Mouse (Mus musculus): ENCODE data around the gene Car5a. TPM values are rescaled to one million over a fixed set of nuclear protein-coding genes. Genes with fewer than 3 reads are reported as not detected.

Car5a gene
- polyA plus RNA-seq (2014; fragmentation: Nextera tagmentation; extraction: Ambion mirVana): not detected in 2 replicates

DNA sequence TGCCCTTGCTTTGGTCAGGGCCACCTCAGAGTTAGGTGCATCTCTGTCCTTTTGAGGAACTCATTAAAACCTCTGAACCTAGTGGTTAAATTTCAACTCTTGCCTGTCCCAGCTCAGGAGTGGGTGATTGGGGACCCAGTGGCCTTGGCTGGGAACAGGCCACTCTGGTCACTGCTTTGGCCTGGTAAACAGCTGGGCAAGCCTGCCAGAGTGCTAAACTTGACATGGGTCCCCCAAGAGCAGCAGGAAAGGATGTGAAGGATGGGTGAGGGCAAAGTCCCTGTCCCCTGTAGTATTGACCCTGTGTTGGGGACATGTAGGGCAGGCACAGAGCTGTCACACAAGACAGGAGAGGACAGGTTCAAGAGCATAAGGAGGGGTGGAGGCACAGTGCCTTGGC, at the start of gene Car5a:
Car5a (minus strand) TSS at position 74 of the 400 bp plus-strand sequence.
- DNase-seq (ENCODE audit: low spot score) (no peak), ATAC-seq (replicated peaks; ENCODE audit: low FRiP score, low TSS enrichment, low read depth) (no peak)
- Histone ChIP-seq H3K9me3 (ENCODE audit: control insufficient read depth, low read length) (no peaks in the 10 kb centered on the region), H3K4me2 (ENCODE audit: low read length) (no peak within 1 kb of the TSS), H3K27ac (ENCODE audit: low read depth) (no peak within 1 kb of the TSS), H3K9ac (ENCODE audit: low read length) (no peak within 1 kb of the TSS), H3K36me3 (ENCODE audit: control insufficient read depth, insufficient read depth, low read length) (no peaks in the 10 kb centered on the region), H3K4me3 (ENCODE audit: low read depth, low read length) (no peak within 1 kb of the TSS), H3K27me3 (replicated peaks; ENCODE audit: control insufficient read depth, insufficient read depth, low read length) (no peaks in the 10 kb centered on the region), H3K4me1 (replicated peaks; ENCODE audit: control insufficient read depth, insufficient read depth, low read length) (peaks cover 18% of the 10 kb centered on the region)

DNA sequence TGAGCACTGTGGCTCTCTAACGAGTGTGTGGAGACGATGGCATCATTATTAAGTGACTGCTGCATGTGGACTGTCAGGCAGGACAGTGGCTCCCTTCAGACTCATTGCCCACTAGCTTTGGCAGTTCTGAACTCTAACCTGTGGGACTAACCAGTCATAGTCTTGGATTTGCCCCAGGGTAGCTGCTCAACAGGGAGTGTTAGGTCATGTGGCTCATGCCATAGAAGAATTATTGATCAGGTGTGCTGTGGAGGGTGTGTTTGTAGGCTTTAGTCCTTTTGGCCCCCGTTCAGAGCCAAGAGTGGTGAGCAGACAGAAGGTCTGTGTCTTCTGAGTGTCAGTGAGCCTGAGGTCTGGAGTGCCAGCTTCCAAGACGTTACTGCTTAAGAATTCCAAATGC, 48.2 kb upstream of the Car5a start:
- ATAC-seq (replicated peaks; ENCODE audit: low FRiP score, low TSS enrichment, low read depth) (no peak), DNase-seq (ENCODE audit: low spot score) (no peak)
- no peak overlapping the region for H3K4me3 ChIP-seq (ENCODE audit: low read depth, low read length)
- H3K9me3 ChIP-seq (ENCODE audit: control insufficient read depth, low read length): no peaks in the 10 kb centered on the region
- WGBS: 81% methylated on average over 4 of the region's 4 CpGs
- H3K27me3 ChIP-seq (replicated peaks; ENCODE audit: control insufficient read depth, insufficient read depth, low read length): no peaks in the 10 kb centered on the region
- no peak overlapping the region for H3K4me2 ChIP-seq (ENCODE audit: low read length)
- no peak overlapping the region for H3K9ac ChIP-seq (ENCODE audit: low read length)
- no peak overlapping the region for H3K27ac ChIP-seq (ENCODE audit: low read depth)
- H3K36me3 ChIP-seq (ENCODE audit: control insufficient read depth, insufficient read depth, low read length): peaks cover 78% of the 10 kb centered on the region
- no peaks in the 10 kb centered on the region for H3K4me1 ChIP-seq (replicated peaks; ENCODE audit: control insufficient read depth, insufficient read depth, low read length)

DNA sequence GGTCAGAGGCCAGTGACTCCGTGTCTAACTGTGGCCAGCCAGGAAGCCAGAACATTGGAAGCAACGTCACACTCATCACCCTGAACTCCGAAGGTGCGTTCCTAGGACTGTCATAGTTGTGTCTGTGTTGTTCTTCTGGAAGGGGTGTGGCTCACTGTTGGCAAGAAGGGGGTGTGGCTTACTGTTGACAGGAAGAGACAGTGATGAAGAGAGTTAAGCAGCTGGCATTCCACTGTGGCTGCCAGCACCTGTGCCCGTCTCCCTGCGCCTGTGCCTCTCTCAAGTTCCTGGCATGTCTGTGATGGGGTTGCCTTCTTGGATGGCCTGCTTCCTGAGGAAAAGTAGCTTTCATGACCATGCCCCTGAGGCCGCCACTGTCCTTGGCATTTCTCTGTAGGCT, 46.9 kb upstream of the Car5a start:
- no peak overlapping the region for H3K4me2 ChIP-seq (ENCODE audit: low read length)
- no peak for ATAC-seq (replicated peaks; ENCODE audit: low FRiP score, low TSS enrichment, low read depth)
- H3K27me3 ChIP-seq (replicated peaks; ENCODE audit: control insufficient read depth, insufficient read depth, low read length): no peaks in the 10 kb centered on the region
- H3K9ac ChIP-seq (ENCODE audit: low read length): no peak overlapping the region
- no peaks in the 10 kb centered on the region for H3K4me1 ChIP-seq (replicated peaks; ENCODE audit: control insufficient read depth, insufficient read depth, low read length)
- no peak overlapping the region for H3K4me3 ChIP-seq (ENCODE audit: low read depth, low read length)
- no peak for DNase-seq (ENCODE audit: low spot score)
- H3K9me3 ChIP-seq (ENCODE audit: control insufficient read depth, low read length): no peaks in the 10 kb centered on the region
- 88% methylated on average over 7 of the region's 7 CpGs for WGBS
- no peak overlapping the region for H3K27ac ChIP-seq (ENCODE audit: low read depth)
- peaks cover 74% of the 10 kb centered on the region for H3K36me3 ChIP-seq (ENCODE audit: control insufficient read depth, insufficient read depth, low read length)

DNA sequence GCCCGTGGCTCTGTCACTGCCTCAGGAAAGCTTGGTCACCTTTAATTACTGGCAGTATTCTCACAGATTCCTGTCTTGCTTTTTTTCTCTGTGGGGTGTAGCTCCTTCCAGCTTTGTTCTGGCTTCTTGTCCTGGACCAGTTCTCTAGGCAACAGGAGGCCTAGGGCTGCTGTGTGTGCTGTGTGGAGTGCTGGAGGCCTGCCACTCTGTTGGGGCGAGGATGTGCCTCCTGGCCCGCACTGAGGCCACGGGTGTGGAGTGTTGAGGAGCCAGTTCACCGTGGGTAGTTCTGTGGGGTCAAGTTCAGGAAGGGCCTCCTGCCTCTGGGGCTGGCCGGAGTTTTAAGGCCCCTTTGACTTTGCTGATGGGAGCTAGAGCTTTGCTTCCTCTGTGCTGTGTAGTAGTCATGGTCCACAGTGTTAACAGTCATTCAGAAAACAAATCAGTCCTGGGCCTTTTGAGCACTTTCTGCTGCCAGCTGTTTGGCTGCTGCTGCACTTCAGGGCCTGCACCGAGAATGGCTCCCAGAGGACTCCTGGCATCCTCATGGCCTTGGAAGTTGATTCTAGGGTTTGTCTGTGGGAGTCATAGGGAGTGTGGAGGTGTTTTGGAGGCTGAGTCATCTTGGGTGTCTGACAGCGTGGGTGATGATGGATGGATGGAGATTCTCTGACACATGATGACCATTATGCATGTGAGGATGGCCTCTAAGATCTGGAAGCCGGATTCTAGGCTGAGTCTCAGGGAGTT, 46.0 kb upstream of the Car5a start:
- DNase-seq (ENCODE audit: low spot score) (no peak), ATAC-seq (replicated peaks; ENCODE audit: low FRiP score, low TSS enrichment, low read depth) (no peak)
- no peak overlapping the region for H3K27ac ChIP-seq (ENCODE audit: low read depth)
- peaks cover 68% of the 10 kb centered on the region for H3K36me3 ChIP-seq (ENCODE audit: control insufficient read depth, insufficient read depth, low read length)
- H3K4me2 ChIP-seq (ENCODE audit: low read length): no peak overlapping the region
- no peak overlapping the region for H3K9ac ChIP-seq (ENCODE audit: low read length)
- no peaks in the 10 kb centered on the region for H3K9me3 ChIP-seq (ENCODE audit: control insufficient read depth, low read length)
- no peak overlapping the region for H3K4me3 ChIP-seq (ENCODE audit: low read depth, low read length)
- no peaks in the 10 kb centered on the region for H3K4me1 ChIP-seq (replicated peaks; ENCODE audit: control insufficient read depth, insufficient read depth, low read length)
- 85% methylated on average over 9 of the region's 9 CpGs for WGBS
- H3K27me3 ChIP-seq (replicated peaks; ENCODE audit: control insufficient read depth, insufficient read depth, low read length): no peaks in the 10 kb centered on the region

DNA sequence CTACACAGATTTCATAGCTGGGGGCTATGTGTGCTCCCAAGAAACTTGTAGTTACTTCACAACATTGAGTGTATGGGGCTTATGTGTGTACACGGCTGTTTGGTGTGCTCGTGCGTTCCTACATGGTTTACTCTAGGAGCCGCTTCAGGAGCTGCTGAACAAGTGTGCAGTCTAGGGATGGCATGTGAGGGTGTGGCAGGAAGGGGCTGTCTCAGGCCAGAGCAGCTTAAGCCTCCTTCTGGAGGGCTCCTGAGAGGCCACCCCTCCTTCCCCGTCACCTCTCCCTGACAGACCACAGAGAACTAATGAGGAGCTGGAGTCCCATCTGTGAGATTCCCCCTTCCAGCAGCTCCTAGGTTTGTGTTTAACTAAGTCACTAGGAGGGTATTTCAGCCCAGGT, 43.2 kb upstream of the Car5a start:
- 90% methylated on average over 5 of the region's 5 CpGs for WGBS
- ATAC-seq (replicated peaks; ENCODE audit: low FRiP score, low TSS enrichment, low read depth) (no peak), DNase-seq (ENCODE audit: low spot score) (no peak)
- Histone ChIP-seq H3K4me1 (replicated peaks; ENCODE audit: control insufficient read depth, insufficient read depth, low read length) (no peaks in the 10 kb centered on the region), H3K27me3 (replicated peaks; ENCODE audit: control insufficient read depth, insufficient read depth, low read length) (no peaks in the 10 kb centered on the region), H3K27ac (ENCODE audit: low read depth) (no peak overlapping the region), H3K36me3 (ENCODE audit: control insufficient read depth, insufficient read depth, low read length) (peaks cover 72% of the 10 kb centered on the region), H3K9ac (ENCODE audit: low read length) (no peak overlapping the region), H3K4me3 (ENCODE audit: low read depth, low read length) (no peak overlapping the region), H3K4me2 (ENCODE audit: low read length) (no peak overlapping the region), H3K9me3 (ENCODE audit: control insufficient read depth, low read length) (no peaks in the 10 kb centered on the region)

DNA sequence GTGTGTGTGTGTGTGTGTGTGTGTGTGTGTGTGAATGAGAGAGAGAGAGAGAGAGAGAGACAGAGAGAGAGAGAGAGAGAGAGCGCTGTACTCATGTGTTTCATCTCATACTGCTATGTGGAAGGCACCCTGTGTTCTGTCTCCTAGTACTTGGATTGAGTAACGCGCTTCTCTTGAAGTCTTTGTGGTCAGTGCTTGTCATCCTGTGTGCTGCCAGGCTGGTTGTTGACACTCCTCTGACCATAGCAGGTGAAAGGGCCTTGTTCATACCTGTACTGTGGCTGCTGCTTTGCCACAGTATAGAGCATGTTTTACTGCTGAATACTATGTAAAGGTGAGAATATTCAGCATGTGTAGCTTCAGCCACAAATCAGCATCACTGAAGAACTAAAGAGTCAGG, 41.0 kb upstream of the Car5a start:
- peaks cover 69% of the 10 kb centered on the region for H3K36me3 ChIP-seq (ENCODE audit: control insufficient read depth, insufficient read depth, low read length)
- no peak overlapping the region for H3K9ac ChIP-seq (ENCODE audit: low read length)
- H3K9me3 ChIP-seq (ENCODE audit: control insufficient read depth, low read length): no peaks in the 10 kb centered on the region
- no peak overlapping the region for H3K4me2 ChIP-seq (ENCODE audit: low read length)
- no peaks in the 10 kb centered on the region for H3K27me3 ChIP-seq (replicated peaks; ENCODE audit: control insufficient read depth, insufficient read depth, low read length)
- H3K4me3 ChIP-seq (ENCODE audit: low read depth, low read length): no peak overlapping the region
- no peak overlapping the region for H3K27ac ChIP-seq (ENCODE audit: low read depth)
- ATAC-seq (replicated peaks; ENCODE audit: low FRiP score, low TSS enrichment, low read depth): no peak
- WGBS: 97% methylated on average over 3 of the region's 3 CpGs
- no peak for DNase-seq (ENCODE audit: low spot score)
- no peaks in the 10 kb centered on the region for H3K4me1 ChIP-seq (replicated peaks; ENCODE audit: control insufficient read depth, insufficient read depth, low read length)

DNA sequence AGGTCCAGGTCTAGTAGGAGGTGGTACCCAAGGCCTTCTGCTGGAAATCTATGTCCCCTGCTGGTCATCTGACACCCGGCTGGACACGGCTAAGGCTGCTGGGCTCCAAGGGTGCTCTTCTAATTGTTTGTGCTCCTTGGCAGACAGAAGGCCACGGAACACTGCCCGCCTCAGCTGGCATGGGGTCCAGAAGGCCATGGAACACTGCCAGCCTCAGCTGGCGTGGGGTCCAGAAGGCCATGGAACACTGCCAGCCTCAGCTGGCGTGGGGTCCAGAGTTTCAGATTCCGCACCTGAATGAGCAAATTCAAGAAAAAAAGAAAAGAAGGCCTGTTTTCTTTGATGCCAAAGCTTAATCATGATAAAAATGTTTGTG, 36.8 kb upstream of the Car5a start:
- no peak overlapping the region for H3K4me2 ChIP-seq (ENCODE audit: low read length)
- H3K4me1 ChIP-seq (replicated peaks; ENCODE audit: control insufficient read depth, insufficient read depth, low read length): no peaks in the 10 kb centered on the region
- H3K4me3 ChIP-seq (ENCODE audit: low read depth, low read length): no peak overlapping the region
- peaks cover 60% of the 10 kb centered on the region for H3K36me3 ChIP-seq (ENCODE audit: control insufficient read depth, insufficient read depth, low read length)
- 92% methylated on average over 7 of the region's 7 CpGs for WGBS
- H3K9me3 ChIP-seq (ENCODE audit: control insufficient read depth, low read length): no peaks in the 10 kb centered on the region
- no peak for DNase-seq (ENCODE audit: low spot score)
- no peak for ATAC-seq (replicated peaks; ENCODE audit: low FRiP score, low TSS enrichment, low read depth)
- no peak overlapping the region for H3K9ac ChIP-seq (ENCODE audit: low read length)
- no peak overlapping the region for H3K27ac ChIP-seq (ENCODE audit: low read depth)
- H3K27me3 ChIP-seq (replicated peaks; ENCODE audit: control insufficient read depth, insufficient read depth, low read length): no peaks in the 10 kb centered on the region

DNA sequence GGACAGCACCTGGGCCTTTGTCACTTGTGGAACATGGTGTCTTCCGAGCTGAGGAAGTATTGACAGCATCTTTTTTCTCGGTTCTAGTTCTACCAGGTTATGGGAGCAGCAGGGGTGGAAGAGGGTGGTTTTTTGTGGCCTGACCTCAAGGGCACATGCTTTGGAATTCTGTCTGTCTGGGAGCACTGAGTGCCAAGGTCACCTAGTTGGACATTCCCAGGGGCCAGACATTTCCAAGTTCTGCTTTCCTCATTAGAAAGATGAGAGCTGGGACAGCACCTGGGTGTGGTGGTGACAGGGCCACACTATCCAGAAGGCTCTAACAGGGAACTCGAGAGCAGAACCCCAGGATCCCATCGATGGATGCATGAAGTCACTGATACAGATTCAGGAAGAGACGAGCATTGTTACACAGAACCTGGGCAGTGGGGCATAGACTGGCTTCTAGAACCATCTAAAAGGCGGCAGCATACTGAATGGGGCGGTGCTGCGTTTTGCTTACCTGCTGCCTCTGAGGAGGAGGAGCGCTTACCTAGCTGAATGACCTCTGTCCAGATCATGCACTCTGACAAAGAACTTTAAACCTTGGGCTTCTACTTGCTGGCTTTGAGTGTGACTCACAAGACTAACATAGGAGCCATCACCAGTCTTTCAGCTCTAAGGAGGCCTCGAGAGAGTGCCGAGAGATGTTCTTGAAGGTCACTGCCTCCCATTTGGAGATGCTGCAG, 36.3 kb upstream of the Car5a start:
- WGBS: 91% methylated on average over 11 of the region's 11 CpGs

DNA sequence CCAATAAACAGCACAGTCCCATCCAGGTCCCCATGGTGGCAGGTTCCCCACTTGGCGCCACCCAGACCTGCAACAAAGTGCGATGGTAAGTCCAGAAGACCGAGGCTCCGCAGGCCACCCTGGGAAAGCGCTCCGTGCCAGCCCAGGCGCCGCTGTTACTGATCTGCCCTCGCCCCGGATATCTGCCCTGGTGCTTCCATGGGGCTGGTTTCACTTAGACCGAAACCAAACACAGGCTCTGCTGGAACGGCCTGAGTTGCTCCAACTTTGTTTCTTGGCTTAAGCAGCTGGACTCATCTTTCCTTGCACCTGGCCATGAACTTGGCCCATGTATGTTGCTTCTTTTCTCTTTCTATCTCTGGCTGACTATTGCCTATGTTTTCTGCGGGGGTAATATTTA, 34.0 kb upstream of the Car5a start:
- no peak for ATAC-seq (replicated peaks; ENCODE audit: low FRiP score, low TSS enrichment, low read depth)
- Histone ChIP-seq H3K27ac (ENCODE audit: low read depth) (no peak overlapping the region), H3K27me3 (replicated peaks; ENCODE audit: control insufficient read depth, insufficient read depth, low read length) (no peaks in the 10 kb centered on the region), H3K9me3 (ENCODE audit: control insufficient read depth, low read length) (no peaks in the 10 kb centered on the region), H3K9ac (ENCODE audit: low read length) (no peak overlapping the region), H3K4me1 (replicated peaks; ENCODE audit: control insufficient read depth, insufficient read depth, low read length) (no peaks in the 10 kb centered on the region), H3K4me3 (ENCODE audit: low read depth, low read length) (no peak overlapping the region), H3K4me2 (ENCODE audit: low read length) (no peak overlapping the region), H3K36me3 (ENCODE audit: control insufficient read depth, insufficient read depth, low read length) (peaks cover 79% of the 10 kb centered on the region)
- DNase-seq (ENCODE audit: low spot score): no peak
- 96% methylated on average over 13 of the region's 13 CpGs for WGBS

More for the DNA sequence above, 36.3 kb upstream of the Car5a start:
- Histone ChIP-seq H3K9me3 (ENCODE audit: control insufficient read depth, low read length) (no peaks in the 10 kb centered on the region), H3K9ac (ENCODE audit: low read length) (no peak overlapping the region), H3K27me3 (replicated peaks; ENCODE audit: control insufficient read depth, insufficient read depth, low read length) (no peaks in the 10 kb centered on the region), H3K4me3 (ENCODE audit: low read depth, low read length) (no peak overlapping the region), H3K27ac (ENCODE audit: low read depth) (no peak overlapping the region), H3K4me2 (ENCODE audit: low read length) (no peak overlapping the region), H3K36me3 (ENCODE audit: control insufficient read depth, insufficient read depth, low read length) (peaks cover 65% of the 10 kb centered on the region), H3K4me1 (replicated peaks; ENCODE audit: control insufficient read depth, insufficient read depth, low read length) (no peaks in the 10 kb centered on the region)
- DNase-seq (ENCODE audit: low spot score) (no peak), ATAC-seq (replicated peaks; ENCODE audit: low FRiP score, low TSS enrichment, low read depth) (no peak)
